Mouse (Mus musculus) CH12.LX (cell line): ENCODE measurements around the gene Pop5. TPM values are rescaled to one million over a fixed set of nuclear protein-coding genes. Genes with fewer than 3 reads are reported as not detected.
A peak's percentile ranks its signal among the peaks of the same experiment; 100 is the strongest.

Experiments used
- DNase-seq: peaks from one replicate; pipeline ENCODE4 v3.0.0-alpha.2; 2013; ENCODE audit errors: extremely low read depth
- H3K27ac ChIP-seq: 2 replicates; pipeline ENCODE4 v1.5.1; 2012; ENCODE audit warnings: low read depth, mild to moderate bottlenecking, control low read depth, moderate library complexity; ENCODE audit not compliant: insufficient read depth
- H3K27me3 ChIP-seq: replicated peaks from 2 replicates; pipeline ENCODE3; 2012; ENCODE audit warnings: inconsistent platforms
- H3K36me3 ChIP-seq, 2 experiments: replicated peaks in 1 of 2; 2 replicates each; pipeline versions ENCODE3 to v1.6.1; 2012; ENCODE audit warnings: inconsistent platforms in 1 of 2, low read length in 1 of 2, mild to moderate bottlenecking in 1 of 2, mixed read lengths in 1 of 2, moderate library complexity in 1 of 2; ENCODE audit not compliant: control insufficient read depth in 1 of 2, insufficient read depth in 1 of 2
- H3K4me1 ChIP-seq, 2 experiments: 2 replicates each; pipeline ENCODE4 v1.6.1; 2012; ENCODE audit warnings: inconsistent platforms in 1 of 2, moderate library complexity in 1 of 2; ENCODE audit not compliant: insufficient read depth in 2 of 2, control insufficient read depth in 1 of 2
- H3K4me2 ChIP-seq: 2 replicates; pipeline ENCODE4 v1.6.1; 2012; ENCODE audit warnings: low read depth, mild to moderate bottlenecking, control low read depth; ENCODE audit not compliant: poor library complexity, insufficient read depth, severe bottlenecking
- H3K4me3 ChIP-seq, 3 experiments: fragments of 150-350 bp in 1 of 3; sonication (generic) in 1 of 3; replicated peaks in 1 of 3; 2 replicates each; pipeline versions ENCODE3 to v1.5.1; 2011 to 2012; ENCODE audit warnings: low read depth in 2 of 3, low read length in 2 of 3, mild to moderate bottlenecking in 2 of 3, moderate library complexity in 2 of 3, control low read depth in 1 of 3, improper control_type of control experiment in 1 of 3, inconsistent platforms in 1 of 3, mixed read lengths in 1 of 3; ENCODE audit not compliant: poor library complexity in 1 of 3
- H3K79me2 ChIP-seq: replicated peaks from 2 replicates; pipeline ENCODE4 v1.6.1; 2012; ENCODE audit warnings: mild to moderate bottlenecking, moderate library complexity; ENCODE audit not compliant: control insufficient read depth, poor library complexity, insufficient read depth, severe bottlenecking; ENCODE audit errors: extremely low read depth
- H3K9ac ChIP-seq: 2 replicates; pipeline ENCODE4 v1.6.1; 2012; ENCODE audit warnings: low read depth, mild to moderate bottlenecking, control low read depth, moderate library complexity; ENCODE audit not compliant: insufficient read depth
- H3K9me3 ChIP-seq: replicated peaks from 2 replicates; pipeline ENCODE3; 2012; ENCODE audit warnings: low read length, inconsistent platforms, mixed read lengths
- BHLHE40 ChIP-seq: IDR thresholded peaks from 2 replicates; pipeline ENCODE4 v1.6.1; 2011; ENCODE audit warnings: mild to moderate bottlenecking, low read depth, low read length, improper control_type of control experiment
- CTCF ChIP-seq, 2 experiments: IDR thresholded peaks in 1 of 2; conservative IDR thresholded peaks in 1 of 2; 2 replicates each; pipeline ENCODE4 v1.5.1; 2011 to 2012; ENCODE audit warnings: low read depth in 2 of 2, low read length in 2 of 2, improper control_type of control experiment in 1 of 2, inconsistent platforms in 1 of 2, mild to moderate bottlenecking in 1 of 2, moderate library complexity in 1 of 2
- E2F4 ChIP-seq: IDR thresholded peaks from 2 replicates; pipeline ENCODE4 v1.6.1; 2011; ENCODE audit warnings: low read depth, low read length, improper control_type of control experiment; ENCODE audit not compliant: insufficient replicate concordance
- ETS1 ChIP-seq: conservative IDR thresholded peaks from 2 replicates; pipeline ENCODE4 v1.6.1; 2012; ENCODE audit warnings: low read depth, mild to moderate bottlenecking, inconsistent platforms, low read length, improper control_type of control experiment, moderate library complexity
- GABPA ChIP-seq: IDR thresholded peaks from 2 replicates; pipeline ENCODE4 v1.6.1; 2012; ENCODE audit warnings: low read depth, low read length, improper control_type of control experiment, inconsistent platforms; ENCODE audit not compliant: insufficient replicate concordance
- HCFC1 ChIP-seq: IDR thresholded peaks from 2 replicates; pipeline ENCODE4 v1.6.1; 2012; ENCODE audit warnings: low read depth, mild to moderate bottlenecking, inconsistent platforms, low read length, improper control_type of control experiment
- IRF4 ChIP-seq: IDR thresholded peaks from 2 replicates; pipeline ENCODE4 v1.6.1; 2014; ENCODE audit warnings: low read depth, mild to moderate bottlenecking, inconsistent platforms, low read length, improper control_type of control experiment
- JUND ChIP-seq: conservative IDR thresholded peaks from 2 replicates; pipeline ENCODE4 v1.6.1; 2011; ENCODE audit warnings: low read depth, low read length, improper control_type of control experiment
- KAT2A ChIP-seq: IDR thresholded peaks from 2 replicates; pipeline ENCODE4 v1.6.1; 2012; ENCODE audit warnings: low read length, improper control_type of control experiment, inconsistent platforms; ENCODE audit not compliant: insufficient replicate concordance
- MAFK ChIP-seq: IDR thresholded peaks from 2 replicates; pipeline ENCODE4 v1.6.1; 2011; ENCODE audit warnings: low read length, improper control_type of control experiment; ENCODE audit not compliant: insufficient replicate concordance
- MAX ChIP-seq: IDR thresholded peaks from 2 replicates; pipeline ENCODE4 v1.6.1; 2011; ENCODE audit warnings: low read length, improper control_type of control experiment
- MAZ ChIP-seq: IDR thresholded peaks from 2 replicates; pipeline ENCODE4 v1.6.1; 2012; ENCODE audit warnings: low read depth, mild to moderate bottlenecking, inconsistent platforms, low read length, improper control_type of control experiment, moderate library complexity
- MEF2A ChIP-seq: IDR thresholded peaks from 2 replicates; pipeline ENCODE4 v1.6.1; 2014; ENCODE audit warnings: low read depth, mild to moderate bottlenecking, inconsistent platforms, low read length, improper control_type of control experiment, borderline replicate concordance
- MXI1 ChIP-seq: IDR thresholded peaks from 2 replicates; pipeline ENCODE4 v1.6.1; 2011; ENCODE audit warnings: mild to moderate bottlenecking, low read depth, low read length, improper control_type of control experiment
- MYC ChIP-seq: IDR thresholded peaks from 2 replicates; pipeline ENCODE4 v1.6.1; 2011; ENCODE audit warnings: low read depth, mild to moderate bottlenecking, improper control_type of control experiment, low read length
- NRF1 ChIP-seq: IDR thresholded peaks from 2 replicates; pipeline ENCODE4 v1.6.1; 2014; ENCODE audit warnings: low read depth, mild to moderate bottlenecking, inconsistent platforms, low read length, improper control_type of control experiment, moderate library complexity
- POLR2A ChIP-seq: IDR thresholded peaks from 2 replicates; pipeline ENCODE4 v1.6.1; 2011; ENCODE audit warnings: low read depth, mild to moderate bottlenecking, improper control_type of control experiment, low read length
- POLR2AphosphoS2 ChIP-seq: IDR thresholded peaks from 2 replicates; pipeline ENCODE4 v1.6.1; 2011; ENCODE audit warnings: low read depth, low read length, improper control_type of control experiment
- RAD21 ChIP-seq: IDR thresholded peaks from 2 replicates; pipeline ENCODE4 v1.6.1; 2011; ENCODE audit warnings: low read depth, mild to moderate bottlenecking, low read length, improper control_type of control experiment, moderate library complexity
- SMC3 ChIP-seq: IDR thresholded peaks from 2 replicates; pipeline ENCODE4 v1.6.1; 2011; ENCODE audit warnings: low read depth, low read length, improper control_type of control experiment
- TBP ChIP-seq: conservative IDR thresholded peaks from 2 replicates; pipeline ENCODE4 v1.6.1; 2011; ENCODE audit warnings: low read depth, low read length, improper control_type of control experiment
- TCF12 ChIP-seq: IDR thresholded peaks from 2 replicates; pipeline ENCODE4 v1.6.1; 2014; ENCODE audit warnings: low read depth, mild to moderate bottlenecking, inconsistent platforms, low read length, improper control_type of control experiment
- USF2 ChIP-seq: conservative IDR thresholded peaks from 2 replicates; pipeline ENCODE4 v1.6.1; 2011; ENCODE audit warnings: low read depth, low read length, improper control_type of control experiment
- ZKSCAN1 ChIP-seq: IDR thresholded peaks from 2 replicates; pipeline ENCODE4 v1.6.1; 2012; ENCODE audit warnings: low read depth, inconsistent platforms, low read length, improper control_type of control experiment, borderline replicate concordance
- dilution Hi-C: fragments of 300-500 bp; cut with MboI; formaldehyde crosslinking; loops from 2 replicates; pipeline ENCODE4 v1.14.3; 2020; ENCODE audit warnings: low sequenced_read_pairs; ENCODE audit not compliant: extremely low pct_unique_long_range_greater_than_20kb, extremely low pct_ligation_motif_present
- in situ Hi-C: fragments of 300-500 bp; cut with MboI; formaldehyde crosslinking; loops from 3 replicates; pipeline ENCODE4 v1.14.3; 2019; ENCODE audit warnings: low sequenced_read_pairs, low pct_ligation_motif_present, low pct_unique_long_range_greater_than_20kb, mixed read lengths
- polyA plus RNA-seq: library from polyadenylated mRNA; unstranded; fragments of >175 nt; gene quantifications from 2 replicates; pipeline ENCODE4 v1.2.1, GENCODE M21; 2012; ENCODE audit warnings: low read depth; ENCODE audit not compliant: insufficient read length
- total RNA-seq, 2 experiments: library from RNA; depleted of rRNA; stranded (reverse); fragments of 300-350 nt in 1 of 2; fragments of >200 nt in 1 of 2; gene quantifications; 2 replicates each; pipeline ENCODE4 v1.2.3; 2012 to 2014

Pop5 gene
- total and polyA plus RNA-seq, 3 experiments, result 127 to 236 (median 156) TPM

DNA sequence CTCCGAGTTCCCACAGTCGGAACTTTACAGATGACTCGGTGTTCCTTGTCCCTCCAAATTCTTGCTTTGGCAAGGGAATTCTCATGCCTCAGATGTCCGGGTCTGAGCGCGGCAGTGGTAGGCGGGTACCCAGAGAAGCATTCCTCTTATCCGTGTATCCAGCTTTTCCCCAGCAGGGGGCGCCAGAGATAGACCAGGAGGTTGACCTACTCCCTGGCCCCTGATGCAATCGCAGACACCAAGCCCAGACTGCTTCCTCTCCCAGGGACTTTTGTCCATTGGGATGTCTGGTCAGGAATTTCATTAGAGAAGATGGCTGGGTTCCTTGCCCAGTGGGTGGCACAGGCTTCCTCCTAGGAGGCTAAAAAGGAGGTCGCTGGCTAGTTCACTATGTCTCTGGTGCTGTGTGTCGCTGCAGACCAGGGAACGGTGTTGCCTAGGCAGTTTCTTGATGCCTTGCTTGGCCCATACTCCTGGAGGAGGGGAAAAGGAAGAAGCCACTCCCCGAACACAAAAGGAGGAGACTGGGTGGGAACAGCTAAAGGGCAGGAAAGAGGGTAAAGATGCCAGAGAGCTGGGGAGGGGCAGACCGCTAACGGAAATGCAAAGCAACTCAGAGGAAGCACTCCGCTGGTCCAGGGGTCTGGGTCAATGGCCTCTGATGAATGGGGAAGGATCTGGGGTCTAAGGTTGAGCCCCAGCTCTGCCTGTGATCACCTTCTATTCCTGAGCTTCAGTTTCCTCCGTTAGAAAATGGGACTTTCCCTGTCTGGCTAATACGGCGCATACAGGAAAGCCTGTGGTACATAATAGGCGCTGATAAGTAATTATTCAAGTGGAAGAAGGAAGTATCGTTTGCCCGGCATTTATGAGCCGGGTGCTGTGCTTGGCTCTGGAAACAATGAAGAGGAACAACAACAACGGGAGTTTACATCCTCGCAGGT lies 48.2 kb upstream of the Pop5 start:
- H3K4me2 ChIP-seq, result peak overlapping the region; percentile 80
- dilution Hi-C loops (no loop called here), in situ Hi-C loops (no loop called here)
- peaks cover 10 to 27% of the 10 kb centered on the region in 2 experiments for H3K4me1 ChIP-seq
- peak overlapping the region; percentile 44 to 56 (median 50) for H3K4me3 ChIP-seq
- peak; percentile 58; the same call in 1 of the 2 replicates for TF ChIP-seq MYC
- peak; percentile 25; the same call in 1 of the 2 replicates for TF ChIP-seq MAX
- TF ChIP-seq ZKSCAN1, result no peak
- TF ChIP-seq BHLHE40, result no peak
- TF ChIP-seq IRF4, result 0 out of 2 replicates have a peak, but pooled peaks have one; percentile 18
- peak; percentile 64 for TF ChIP-seq SMC3
- no peak for TF ChIP-seq GABPA
- peak; percentile 60 for TF ChIP-seq POLR2A
- TF ChIP-seq TCF12, result peak; percentile 56; the same call in 1 of the 2 replicates
- 0 out of 2 replicates have a peak, but pooled peaks have one; percentile 15 for TF ChIP-seq TBP
- no peak for TF ChIP-seq USF2
- TF ChIP-seq NRF1, result 0 out of 2 replicates have a peak, but pooled peaks have one; percentile 8
- peak; percentile 9; the same call in 1 of the 2 replicates for TF ChIP-seq MEF2A
- TF ChIP-seq CTCF (conservative IDR thresholded peaks at IDR 0.05 in 1 of 2, IDR thresholded peaks at IDR 0.05 in 1 of 2; ENCODE audit: low read depth in 2 of 2, low read length in 2 of 2), result peak; percentile 86
- no peak for TF ChIP-seq JUND
- TF ChIP-seq MAFK, result no peak
- TF ChIP-seq RAD21, result peak; percentile 48
- no peak for TF ChIP-seq HCFC1
- TF ChIP-seq ETS1, result peak; percentile 5
- no peak for TF ChIP-seq POLR2AphosphoS2
- TF ChIP-seq E2F4, result no peak
- peak; percentile 27; the same call in 1 of the 2 replicates for TF ChIP-seq MXI1
- 0 out of 2 replicates have a peak, but pooled peaks have one; percentile 43 for TF ChIP-seq MAZ
- no peak for TF ChIP-seq KAT2A
- no peaks in the 10 kb centered on the region for H3K36me3 ChIP-seq
- H3K27ac ChIP-seq, result peak overlapping the region; percentile 69; the same call in 1 of the 2 replicates
- peak overlapping the region; percentile 73 for H3K9ac ChIP-seq
- peaks cover 44% of the 10 kb centered on the region for H3K27me3 ChIP-seq
- no peaks in the 10 kb centered on the region for H3K79me2 ChIP-seq
- peak; percentile 96 for DNase-seq
- peaks cover 3% of the 10 kb centered on the region for H3K9me3 ChIP-seq
